Mouse (Mus musculus): ENCODE results near the gene F3. TPM values are rescaled to one million over a fixed set of nuclear protein-coding genes. Genes with fewer than 3 reads are reported as not detected.
"Not testable (repeated sequence)": the region's sequence is repeated elsewhere in the genome, so short reads cannot be mapped to it uniquely, and the experiment has no call there.

The F3 gene
- total RNA-seq, 2 experiments from 2014 or later, result 19.7 to 24.8 TPM

GRCm38 (mm10) chr3:121738742-121739342 is 15.5 kb downstream of the F3 start:
- no peak for DNase-seq

DNA sequence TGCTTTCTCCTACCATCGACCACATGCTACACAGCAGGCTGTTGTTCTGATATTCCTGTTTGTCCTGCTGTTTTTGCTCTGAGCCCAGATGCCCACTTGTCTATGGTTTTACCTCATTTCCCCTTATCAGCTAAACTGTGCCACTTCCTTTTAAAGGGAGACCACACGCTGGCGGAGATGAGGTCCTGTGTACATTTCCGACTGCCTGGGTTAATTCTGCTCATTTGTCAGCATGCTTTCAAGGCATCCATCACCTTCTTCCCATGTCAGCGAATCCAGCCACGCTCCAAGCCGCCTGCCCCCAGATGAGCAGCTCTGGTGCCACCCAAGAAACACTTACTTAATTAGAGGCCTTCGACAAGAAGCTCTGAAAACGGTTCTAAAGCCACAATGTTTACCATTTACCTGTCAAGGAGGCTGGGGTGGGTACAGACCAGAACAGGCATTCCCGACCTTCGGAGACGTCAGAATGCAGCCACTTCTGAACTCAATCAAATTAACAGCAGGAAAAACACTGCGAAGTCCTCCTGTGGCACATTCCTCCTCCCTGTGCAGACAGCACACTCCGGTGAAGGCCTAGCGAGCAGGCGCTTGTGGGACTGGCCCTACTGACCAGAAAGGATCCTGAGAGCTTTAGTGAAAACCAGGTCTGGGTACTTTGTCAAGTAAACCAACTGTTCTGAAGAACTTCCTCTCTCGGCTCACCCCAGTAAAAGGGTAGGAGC is 16.3 kb downstream of the F3 start:
- DNase-seq, result no peak

- DNase-seq, result not testable (repeated sequence)
Observed at GRCm38 (mm10) chr3:121741186-121741848, 18.0 kb downstream of the F3 start.

DNA sequence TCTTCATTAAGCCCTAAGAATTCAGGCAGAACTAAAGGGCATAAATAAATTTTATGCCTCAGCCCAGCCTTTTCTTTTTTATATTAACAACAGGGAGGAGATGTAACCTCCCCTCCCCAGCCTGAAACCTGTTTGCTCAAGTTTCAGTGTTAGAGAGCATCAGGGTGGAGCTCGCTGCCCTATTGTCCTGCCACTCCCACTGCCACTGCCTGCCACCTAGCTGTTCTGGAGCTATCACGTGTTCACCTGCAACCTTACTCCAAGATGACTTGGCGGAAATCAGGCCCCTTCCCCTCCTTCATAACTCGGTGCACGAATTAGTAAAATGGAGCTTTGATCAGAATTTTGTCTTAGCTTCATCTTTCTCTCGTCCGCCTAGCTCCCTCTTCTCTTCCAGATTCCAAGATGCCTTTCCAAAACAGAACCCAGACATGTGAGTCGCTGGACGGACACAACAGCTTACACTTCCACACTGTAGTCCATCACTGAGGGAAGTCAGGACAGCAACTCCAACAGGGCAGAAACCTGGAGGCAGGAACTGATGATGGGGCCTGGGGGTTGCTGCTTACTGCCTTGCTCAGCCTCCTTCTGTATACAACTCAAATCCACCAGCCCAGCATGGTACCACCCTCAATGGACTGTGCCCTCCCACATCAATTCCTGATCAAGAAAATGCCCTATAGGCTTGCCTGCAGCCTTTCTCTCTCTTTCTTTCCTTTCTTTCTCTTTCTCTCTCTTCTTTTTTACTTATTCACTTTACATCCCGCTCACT is 31.2 kb downstream of the F3 start:
- not testable (repeated sequence) for DNase-seq

- DNase-seq, result no peak
Observed at GRCm38 (mm10) chr3:121755152-121755551, 31.8 kb downstream of the F3 start.

- DNase-seq, result no peak
Observed at GRCm38 (mm10) chr3:121758373-121758772, 35.0 kb downstream of the F3 start.

DNA sequence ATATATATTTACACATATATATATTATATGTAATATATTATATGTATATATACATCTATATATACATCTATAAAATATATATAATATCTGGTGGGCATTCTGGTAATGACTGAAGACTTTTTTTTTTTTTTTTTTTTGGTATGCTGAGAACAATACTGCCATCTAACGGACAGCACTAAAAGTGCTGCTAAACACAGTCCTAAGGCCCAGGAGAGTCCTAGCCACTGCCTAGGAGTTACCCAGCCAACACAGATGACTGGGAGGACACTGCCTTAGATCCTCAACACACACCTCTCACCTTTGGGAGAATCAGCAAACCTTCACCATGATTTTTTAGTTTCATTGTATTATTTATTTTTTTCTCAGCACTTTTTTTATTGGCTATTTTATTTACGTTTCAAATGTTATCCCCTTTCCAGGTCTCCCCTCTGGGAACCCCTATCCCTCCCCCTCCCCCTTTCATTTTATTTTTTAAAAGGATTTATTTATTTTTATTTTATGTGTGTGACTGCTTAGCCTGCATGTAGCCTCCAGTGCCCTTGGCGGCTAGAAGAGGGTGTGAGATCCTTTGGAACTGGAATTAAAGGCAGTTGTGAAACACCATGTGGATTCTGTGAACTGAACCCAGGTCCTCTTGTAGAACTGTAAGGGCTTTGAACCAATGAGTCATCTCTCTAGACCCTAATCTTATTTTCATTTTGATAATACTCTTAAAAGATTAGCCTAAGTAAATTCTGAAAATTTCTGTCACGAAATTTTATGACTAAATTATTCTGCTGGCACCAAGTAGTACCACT is 38.9 kb downstream of the F3 start:
- peak; percentile 21 to 24 for DNase-seq

- no peak for DNase-seq
Observed at GRCm38 (mm10) chr3:121766048-121766447, 42.7 kb downstream of the F3 start.

DNA sequence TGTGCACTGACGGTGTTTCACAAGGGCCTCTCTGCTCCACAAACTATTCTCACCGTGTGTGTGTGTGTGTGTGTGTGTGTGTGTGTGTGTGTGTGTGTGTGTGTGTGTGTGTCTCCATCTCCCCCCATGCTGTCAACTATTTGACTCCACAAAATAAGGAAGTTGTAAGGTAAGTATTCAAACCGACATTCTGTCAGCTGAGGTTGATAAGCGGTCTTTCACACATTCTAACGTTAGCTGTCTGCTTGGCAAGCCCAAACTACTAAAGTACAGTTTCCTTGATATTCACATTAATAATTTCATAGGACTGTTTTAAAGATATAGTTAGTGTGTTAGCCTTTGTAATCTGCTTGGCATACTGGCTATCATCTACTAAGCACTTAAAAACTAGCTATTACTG is 43.5 kb downstream of the F3 start:
- no peak for DNase-seq

GRCm38 (mm10) chr3:121768770-121769169 is 45.4 kb downstream of the F3 start:
- no peak for DNase-seq

GRCm38 (mm10) chr3:121773336-121773735 is 50.0 kb downstream of the F3 start:
- DNase-seq, result not testable (repeated sequence)

DNA sequence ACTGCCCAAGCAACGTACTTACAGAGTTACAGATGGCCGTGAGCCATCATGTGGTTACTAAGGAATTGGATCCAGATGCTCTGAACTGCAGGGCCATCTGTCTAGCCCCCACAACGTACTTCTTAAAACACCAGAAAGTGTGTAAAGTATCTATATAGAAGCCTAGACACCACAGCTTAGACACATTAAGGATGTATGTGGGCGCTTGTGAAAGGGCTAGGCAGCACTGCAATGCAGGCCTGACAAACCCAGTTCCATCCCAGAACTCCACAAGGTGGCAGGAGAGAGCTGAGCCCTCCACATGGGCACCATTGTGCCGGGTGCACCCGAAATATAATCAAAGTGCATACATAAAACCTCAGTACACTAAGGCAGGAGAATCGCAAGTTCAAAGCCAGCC is 54.6 kb downstream of the F3 start:
- peak; percentile 21 to 61 for DNase-seq

GRCm38 (mm10) chr3:121783020-121783419 is 59.7 kb downstream of the F3 start:
- no peak for DNase-seq

Other genes starting within 250 kb of the F3 start
- under 1 TPM in 1 of 2 experiments, not detected in 1; 0.46 TPM for gene Slc44a3, start 191.1 kb upstream of the F3 start, total RNA-seq (2021)
- not detected for gene 4930432M17Rik, start 52.8 kb upstream of the F3 start, total RNA-seq (2021)
- gene Abcd3, start 91.8 kb downstream of the F3 start, total RNA-seq (2021), result 10 to 100 TPM; 78.1 to 93.1 TPM
- 10 to 100 TPM; 34.8 to 41.2 TPM for gene Arhgap29, start 229.0 kb downstream of the F3 start, total RNA-seq (2021)

Measured in heart, adult 18-20 months (tissue).